ENCODE assay signal across 16 mouse cellular contexts in genomic region chr7:130621953-130622352, GRCm38 (mm10). TPM values are rescaled to one million over a fixed set of nuclear protein-coding genes. Genes with fewer than 3 reads are reported as not detected.
A peak's percentile ranks its signal among the peaks of the same experiment; 100 is the strongest.
DNase-seq lines count a peak whose midpoint lies in the region; TF ChIP-seq lines count a peak whose summit lies in the region.
"Had no signal": no experiment of that assay in that cellular context is flagged by ENCODE, and none has a peak within 500 bp of the region (broad histone marks: within the 10 kb centered on the region; RNA-seq: fewer than 3 reads in every experiment).

No protein-coding gene starts in this region.

- H3K4me3 ChIP-seq in thymus, adult 2 months (ENCODE audit: control insufficient read depth, insufficient read depth, low read length) = no peak overlapping the region
- H3K4me3 ChIP-seq: forebrain, embryonic 12.5 days; liver, embryonic 12.5 days; lung, embryonic 15.5 days; midbrain, embryonic 13.5 days; myocyte; neural tube, embryonic 15.5 days had no signal

- no peak for TF ChIP-seq POLR2A in thymus, adult 2 months (IDR thresholded peaks at IDR 0.05; ENCODE audit: control insufficient read depth, extremely low read depth, insufficient read depth, low read length, poor library complexity)

- H3K27ac ChIP-seq in thymus, adult 2 months (ENCODE audit: control insufficient read depth, insufficient read depth, low read length) = no peak overlapping the region
- H3K27ac ChIP-seq: forebrain, embryonic 12.5 days; liver, embryonic 12.5 days; lung, embryonic 15.5 days; midbrain, embryonic 13.5 days; neural tube, embryonic 15.5 days had no signal

- peaks cover 3% of the 10 kb centered on the region; the same call in 1 of the 2 replicates for H3K4me1 ChIP-seq in thymus, adult 2 months (replicated peaks; ENCODE audit: control insufficient read depth, insufficient read depth, low read length)
- H3K4me1 ChIP-seq: liver, embryonic 12.5 days; neural tube, embryonic 15.5 days had no signal

- peak; percentile 44 for DNase-seq in adrenal gland, postnatal 10 days
- DNase-seq in adrenal gland, adult 8-10 months = no peak
- peak; percentile 37 for DNase-seq in kidney, adult 18-20 months
- DNase-seq in kidney, postnatal 4 days = no peak
- peak; percentile 59 for DNase-seq in testis, postnatal 10 days (ENCODE audit: low spot score)
- no peak for DNase-seq in testis, postnatal 14 days (ENCODE audit: low spot score)
- DNase-seq in layer of hippocampus, adult 18-20 months (ENCODE audit: low spot score in 2 of 2) = no peak
- DNase-seq in thymus, adult 2 months = no peak
- DNase-seq: cerebellum, adult 11 months; layer of hippocampus, postnatal 36 days had no signal

- H3K27me3 ChIP-seq in thymus, adult 2 months (ENCODE audit: control insufficient read depth, insufficient read depth, low read length) = no peaks in the 10 kb centered on the region
- H3K27me3 ChIP-seq: liver, embryonic 12.5 days; lung, embryonic 15.5 days; midbrain, embryonic 13.5 days; neural tube, embryonic 15.5 days had no signal

- no peak for TF ChIP-seq CTCF in thymus, adult 2 months (IDR thresholded peaks at IDR 0.05; ENCODE audit: borderline replicate concordance, control insufficient read depth, extremely low read depth, insufficient read depth, low read length, poor library complexity)

- 85% methylated on average over 3 of the region's 3 CpGs for WGBS in thymus, adult 2 months

- no peaks in the 10 kb centered on the region for H3K36me3 ChIP-seq in thymus, adult 2 months (ENCODE audit: control insufficient read depth, insufficient read depth, low read length)
- H3K36me3 ChIP-seq: forebrain, embryonic 12.5 days; liver, embryonic 12.5 days; lung, embryonic 15.5 days; midbrain, embryonic 13.5 days; neural tube, embryonic 15.5 days had no signal

RNA-seq across cellular contexts. Expression of gene Tacc2, which starts 44.7 kb away (rescaled TPM):
- total RNA-seq in adrenal gland, postnatal 10 days (2021) = 10 to 100 TPM; 27.5 to 58.4 TPM
- total RNA-seq in adrenal gland, adult 8-10 months (2022) = 10 to 100 TPM; 38.1 to 63.0 (median 49.3) TPM
- total RNA-seq in layer of hippocampus, adult 18-20 months (2021) = 10 to 100 TPM; 73.8 to 77.5 TPM
- 31.9 and 41.1 TPM in 2 replicates for polyA plus RNA-seq in thymus, adult 2 months (2012; rRNA removed)

RNA-seq across cellular contexts. Expression of gene Nsmce4a, which starts 49.0 kb away (rescaled TPM):
- 10 to 100 TPM; 60.1 to 72.7 TPM for total RNA-seq in adrenal gland, postnatal 10 days (2021)
- 10 to 100 TPM; 70.1 to 87.9 (median 80.8) TPM for total RNA-seq in adrenal gland, adult 8-10 months (2022)
- total RNA-seq in layer of hippocampus, adult 18-20 months (2021) = 10 to 100 TPM; 40.7 to 44.1 TPM
- 72.1 and 110 TPM in 2 replicates for polyA plus RNA-seq in thymus, adult 2 months (2012; rRNA removed)

Comparison
In these comparisons a context has a peak if more than half of its experiments do, and no peak if none do; other contexts are left out.
1. DNase-seq: peak in adrenal gland, postnatal 10 days (single experiment), kidney, adult 18-20 months (single experiment) and testis, postnatal 10 days (single experiment); none in adrenal gland, adult 8-10 months (single experiment), kidney, postnatal 4 days (0 of 2), testis, postnatal 14 days (single experiment), layer of hippocampus, adult 18-20 months (0 of 2) and thymus, adult 2 months (single experiment).